Mouse (Mus musculus) left cerebral cortex, adult 18-20 months (tissue): ENCODE data around the gene Hoxb5. TPM values are rescaled to one million over a fixed set of nuclear protein-coding genes. Genes with fewer than 3 reads are reported as not detected.

Experiments
- DNase-seq, 2 experiments: peaks; one replicate each; pipeline ENCODE4 v3.0.0; 2021 to 2022; ENCODE audit warnings: low spot score in 2 of 2, mixed read lengths in 1 of 2
- total RNA-seq, 2 experiments: library from RNA; stranded (reverse); gene quantifications; 2 replicates each; pipeline ENCODE4 v1.2.3; 2021

Gene Hoxb5
- total RNA-seq, 2 experiments from 2014 or later: not detected

- no peak for DNase-seq
These were observed 2.6 kb upstream of the Hoxb5 start for GRCm38 (mm10) chr11:96300354-96301063.

GRCm38 (mm10) chr11:96301064-96301431 is 2.1 kb upstream of the Hoxb5 start:
- no peak for DNase-seq

- peak in 1 of 2 experiments; percentile 20 for DNase-seq
These were observed 1.3 kb upstream of the Hoxb5 start for GRCm38 (mm10) chr11:96301837-96302236.

GRCm38 (mm10) chr11:96302381-96303150 is 570 bp upstream of the Hoxb5 start:
- no peak for DNase-seq

GRCm38 (mm10) chr11:96304381-96305195 is 1.5 kb downstream of the Hoxb5 start:
- DNase-seq: no peak

GRCm38 (mm10) chr11:96305505-96306182 is 2.5 kb downstream of the Hoxb5 start:
- DNase-seq: no peak

- DNase-seq: no peak
These were observed 3.2 kb downstream of the Hoxb5 start for GRCm38 (mm10) chr11:96306183-96306907.

- no peak for DNase-seq
These were observed 3.8 kb downstream of the Hoxb5 start for GRCm38 (mm10) chr11:96306908-96307269.

- DNase-seq: no peak
These were observed 5.6 kb downstream of the Hoxb5 start for GRCm38 (mm10) chr11:96308763-96309162.

GRCm38 (mm10) chr11:96309288-96309687 is 6.2 kb downstream of the Hoxb5 start:
- DNase-seq: no peak

GRCm38 (mm10) chr11:96310183-96310938 is 7.2 kb downstream of the Hoxb5 start:
- no peak for DNase-seq

GRCm38 (mm10) chr11:96311097-96311496 is 8.0 kb downstream of the Hoxb5 start:
- DNase-seq: no peak

GRCm38 (mm10) chr11:96311520-96312417 is 8.6 kb downstream of the Hoxb5 start:
- peak in 1 of 2 experiments; percentile 4 for DNase-seq

- DNase-seq: no peak
These were observed 10.0 kb downstream of the Hoxb5 start for GRCm38 (mm10) chr11:96313134-96313533.

GRCm38 (mm10) chr11:96313806-96314428 is 10.8 kb downstream of the Hoxb5 start:
- no peak for DNase-seq

GRCm38 (mm10) chr11:96314671-96315343 is 11.7 kb downstream of the Hoxb5 start:
- DNase-seq: no peak

GRCm38 (mm10) chr11:96315344-96315681 is 12.2 kb downstream of the Hoxb5 start:
- DNase-seq: no peak
